Mouse (Mus musculus): ENCODE results near the gene Retreg3.

GRCm38 (mm10) chr11:101155728-101156371, 36.2 kb upstream of the Retreg3 start, which contains the start of gene Tubg2:
- TF ChIP-seq EP300 (IDR thresholded peaks at IDR 0.05; ENCODE audit: low read depth) (no peak), CTCF (IDR thresholded peaks at IDR 0.05; ENCODE audit: low read depth) (no peak)

All from liver, embryonic 14.5 days (tissue).